Mouse (Mus musculus) MEL (cell line): ENCODE measurements at regions not wholly inside any gene's neighbourhood (a gene's known extent, or its start where the extent isn't known, plus 50 kb on each side); places are given as distances from the start of the nearest gene placed in this dataset.

Experiments used
- DNase-seq: peaks from one replicate; pipeline ENCODE4 v3.0.0; 2011; ENCODE audit warnings: low read depth, low spot score
- H3K27ac ChIP-seq: 2 replicates; pipeline ENCODE4 v1.5.1; 2012; ENCODE audit warnings: low read depth, mild to moderate bottlenecking, control low read depth, low read length, moderate library complexity; ENCODE audit not compliant: control insufficient read depth
- H3K27me3 ChIP-seq, 2 experiments: fragments of 150-350 bp in 1 of 2; sonication (generic) in 1 of 2; 2 replicates each; pipeline ENCODE4 v1.6.1; 2012; ENCODE audit warnings: low read length in 2 of 2, mild to moderate bottlenecking in 2 of 2, improper control_type of control experiment in 1 of 2, moderate library complexity in 1 of 2; ENCODE audit not compliant: insufficient read depth in 2 of 2, control insufficient read depth in 1 of 2
- H3K36me3 ChIP-seq, 2 experiments: 2 replicates each; pipeline ENCODE4 v1.6.1; 2012 to 2014; ENCODE audit warnings: low read length in 2 of 2, improper control_type of control experiment in 1 of 2, inconsistent platforms in 1 of 2, mild to moderate bottlenecking in 1 of 2; ENCODE audit not compliant: insufficient read depth in 2 of 2, control insufficient read depth in 1 of 2
- H3K4me1 ChIP-seq, 2 experiments: fragments of 150-350 bp in 1 of 2; sonication (generic) in 1 of 2; 2 replicates each; pipeline ENCODE4 v1.6.1; 2012; ENCODE audit warnings: low read length in 2 of 2, improper control_type of control experiment in 1 of 2, mild to moderate bottlenecking in 1 of 2; ENCODE audit not compliant: insufficient read depth in 2 of 2, control insufficient read depth in 1 of 2
- H3K4me3 ChIP-seq, 2 experiments: fragments of 150-350 bp in 1 of 2; sonication (generic) in 1 of 2; 2 replicates each; pipeline ENCODE4 v1.5.1; 2012; ENCODE audit warnings: low read depth in 2 of 2, low read length in 2 of 2, mild to moderate bottlenecking in 2 of 2, moderate library complexity in 2 of 2, control low read depth in 1 of 2, improper control_type of control experiment in 1 of 2; ENCODE audit not compliant: control insufficient read depth in 1 of 2, insufficient read depth in 1 of 2
- H3K79me2 ChIP-seq: 2 replicates; pipeline ENCODE4 v1.6.1; 2012; ENCODE audit warnings: mild to moderate bottlenecking, low read length, moderate library complexity; ENCODE audit not compliant: control insufficient read depth, poor library complexity, insufficient read depth
- H3K9ac ChIP-seq: 2 replicates; pipeline ENCODE4 v1.6.1; 2012; ENCODE audit warnings: low read depth, mild to moderate bottlenecking, control low read depth, low read length, moderate library complexity; ENCODE audit not compliant: control insufficient read depth, poor library complexity, severe bottlenecking
- H3K9me3 ChIP-seq: fragments of 150-350 bp; sonication (generic); replicated peaks from 2 replicates; pipeline ENCODE4 v1.6.1; 2012; ENCODE audit warnings: mild to moderate bottlenecking, low read length, improper control_type of control experiment, moderate library complexity; ENCODE audit not compliant: insufficient read depth
- BHLHE40 ChIP-seq: IDR thresholded peaks from 2 replicates; pipeline ENCODE4 v1.6.1; 2012; ENCODE audit warnings: low read depth, mild to moderate bottlenecking, inconsistent platforms, low read length, improper control_type of control experiment, borderline replicate concordance
- CHD1 ChIP-seq: IDR thresholded peaks from 2 replicates; pipeline ENCODE4 v1.6.1; 2012; ENCODE audit warnings: low read depth, mild to moderate bottlenecking, inconsistent platforms, low read length, improper control_type of control experiment
- CHD2 ChIP-seq: IDR thresholded peaks from 2 replicates; pipeline ENCODE4 v1.6.1; 2011; ENCODE audit warnings: low read length, improper control_type of control experiment
- CTCF ChIP-seq, 3 experiments: IDR thresholded peaks in 2 of 3; conservative IDR thresholded peaks in 1 of 3; 2 replicates each; pipeline ENCODE4 v1.5.1; 2011 to 2012; ENCODE audit warnings: low read length in 3 of 3, low read depth in 2 of 3, mild to moderate bottlenecking in 2 of 3, improper control_type of control experiment in 1 of 3, inconsistent platforms in 1 of 3, mixed read lengths in 1 of 3, moderate library complexity in 1 of 3; ENCODE audit not compliant: control insufficient read depth in 1 of 3, insufficient read depth in 1 of 3, poor library complexity in 1 of 3, severe bottlenecking in 1 of 3
- ELF1 ChIP-seq: IDR thresholded peaks from 2 replicates; pipeline ENCODE4 v1.6.1; 2014; ENCODE audit warnings: low read depth, mild to moderate bottlenecking, inconsistent platforms, low read length, improper control_type of control experiment, moderate library complexity
- GABPA ChIP-seq: IDR thresholded peaks from 2 replicates; pipeline ENCODE4 v1.6.1; 2012; ENCODE audit warnings: low read depth, mild to moderate bottlenecking, inconsistent platforms, low read length, improper control_type of control experiment, moderate library complexity
- GATA1 ChIP-seq: IDR thresholded peaks from 2 replicates; pipeline ENCODE4 v1.6.1; 2011; ENCODE audit warnings: low read depth, low read length, improper control_type of control experiment
- HCFC1 ChIP-seq: IDR thresholded peaks from 2 replicates; pipeline ENCODE4 v1.6.1; 2012; ENCODE audit warnings: low read depth, mild to moderate bottlenecking, inconsistent platforms, low read length, improper control_type of control experiment, moderate library complexity
- KAT2A ChIP-seq: conservative IDR thresholded peaks from 2 replicates; pipeline ENCODE4 v1.6.1; 2012; ENCODE audit warnings: low read depth, low read length, improper control_type of control experiment, inconsistent platforms
- MAFK ChIP-seq: IDR thresholded peaks from 2 replicates; pipeline ENCODE4 v1.6.1; 2011; ENCODE audit warnings: low read depth, mild to moderate bottlenecking, low read length, improper control_type of control experiment, borderline replicate concordance
- MAZ ChIP-seq: IDR thresholded peaks from 2 replicates; pipeline ENCODE4 v1.6.1; 2012; ENCODE audit warnings: low read depth, mild to moderate bottlenecking, inconsistent platforms, low read length, improper control_type of control experiment
- MEF2A ChIP-seq: IDR thresholded peaks from 2 replicates; pipeline ENCODE4 v1.6.1; 2014; ENCODE audit warnings: low read depth, mild to moderate bottlenecking, inconsistent platforms, low read length, improper control_type of control experiment; ENCODE audit not compliant: poor library complexity, insufficient replicate concordance, severe bottlenecking; ENCODE audit errors: extremely low read depth
- MXI1 ChIP-seq: IDR thresholded peaks from 2 replicates; pipeline ENCODE4 v1.6.1; 2011; ENCODE audit warnings: mild to moderate bottlenecking, low read depth, low read length, improper control_type of control experiment
- MYB ChIP-seq: IDR thresholded peaks from 2 replicates; pipeline ENCODE4 v1.6.1; 2011; ENCODE audit warnings: mild to moderate bottlenecking, low read depth, low read length, improper control_type of control experiment
- MYC ChIP-seq: IDR thresholded peaks from 2 replicates; pipeline ENCODE4 v1.6.1; 2011; ENCODE audit warnings: low read depth, mild to moderate bottlenecking, low read length, improper control_type of control experiment, moderate library complexity
- NELFE ChIP-seq: IDR thresholded peaks from 2 replicates; pipeline ENCODE4 v1.6.1; 2011; ENCODE audit warnings: low read depth, low read length, improper control_type of control experiment
- POLR2A ChIP-seq, 2 experiments: IDR thresholded peaks; 2 replicates each; pipeline ENCODE4 v1.6.1; 2011 to 2012; ENCODE audit warnings: low read length in 2 of 2, mild to moderate bottlenecking in 2 of 2, control low read depth in 1 of 2, improper control_type of control experiment in 1 of 2, low read depth in 1 of 2, moderate library complexity in 1 of 2; ENCODE audit not compliant: control insufficient read depth in 1 of 2, insufficient read depth in 1 of 2, poor library complexity in 1 of 2
- POLR2AphosphoS2 ChIP-seq: IDR thresholded peaks from 2 replicates; pipeline ENCODE4 v1.6.1; 2011; ENCODE audit warnings: low read length, improper control_type of control experiment
- POLR2AphosphoS5 ChIP-seq: IDR thresholded peaks from 2 replicates; pipeline ENCODE4 v1.6.1; 2012; ENCODE audit warnings: low read depth, borderline replicate concordance, mild to moderate bottlenecking, inconsistent platforms, low read length, moderate library complexity, mixed read lengths
- RAD21 ChIP-seq: IDR thresholded peaks from 2 replicates; pipeline ENCODE4 v1.6.1; 2011; ENCODE audit warnings: mild to moderate bottlenecking, low read depth, low read length, improper control_type of control experiment
- RCOR1 ChIP-seq: IDR thresholded peaks from 2 replicates; pipeline ENCODE4 v1.6.1; 2012; ENCODE audit warnings: low read depth, mild to moderate bottlenecking, inconsistent platforms, low read length, improper control_type of control experiment
- SMC3 ChIP-seq: IDR thresholded peaks from 2 replicates; pipeline ENCODE4 v1.6.1; 2011; ENCODE audit warnings: low read depth, low read length, improper control_type of control experiment
- TCF12 ChIP-seq: IDR thresholded peaks from 2 replicates; pipeline ENCODE4 v1.6.1; 2014; ENCODE audit warnings: low read depth, mild to moderate bottlenecking, inconsistent platforms, low read length, improper control_type of control experiment, moderate library complexity
- USF1 ChIP-seq: IDR thresholded peaks from 2 replicates; pipeline ENCODE4 v1.6.1; 2014; ENCODE audit warnings: low read depth, mild to moderate bottlenecking, inconsistent platforms, low read length, improper control_type of control experiment, moderate library complexity
- USF2 ChIP-seq, 2 experiments: IDR thresholded peaks; 2 replicates each; pipeline ENCODE4 v1.6.1; 2011 to 2012; ENCODE audit warnings: improper control_type of control experiment in 2 of 2, low read length in 2 of 2, borderline replicate concordance in 1 of 2, inconsistent platforms in 1 of 2, low read depth in 1 of 2, mild to moderate bottlenecking in 1 of 2; ENCODE audit not compliant: insufficient read depth in 1 of 2
- ZKSCAN1 ChIP-seq: IDR thresholded peaks from 2 replicates; pipeline ENCODE4 v1.6.1; 2012; ENCODE audit warnings: low read depth, mild to moderate bottlenecking, inconsistent platforms, low read length, improper control_type of control experiment, moderate library complexity
- ZMIZ1 ChIP-seq: IDR thresholded peaks from 2 replicates; pipeline ENCODE4 v1.6.1; 2012; ENCODE audit warnings: low read depth, mild to moderate bottlenecking, inconsistent platforms, low read length, improper control_type of control experiment, moderate library complexity

- H3K27me3 ChIP-seq, result no peaks in the 10 kb centered on the region
- H3K79me2 ChIP-seq, result no peaks in the 10 kb centered on the region
- H3K27ac ChIP-seq, result no peak overlapping the region
- no peak overlapping the region for H3K4me3 ChIP-seq
- H3K36me3 ChIP-seq, result no peaks in the 10 kb centered on the region
- no peaks in the 10 kb centered on the region for H3K4me1 ChIP-seq
- TF ChIP-seq TCF12 (no peak), GATA1 (no peak), HCFC1 (no peak), MXI1 (no peak), ELF1 (no peak), MYC (no peak), ZMIZ1 (no peak), MAZ (no peak), MYB (no peak), NELFE (no peak), MEF2A (no peak)
- no peak for DNase-seq
- H3K9me3 ChIP-seq, result no peaks in the 10 kb centered on the region
- no peak overlapping the region for H3K9ac ChIP-seq
Measured at GRCm38 (mm10) chr16:76097808-76098207, 75.7 kb upstream of the Samsn1 start.

GRCm38 (mm10) chr16:76096363-76096762 is 74.3 kb upstream of the Samsn1 start:
- Histone ChIP-seq H3K27ac (no peak overlapping the region), H3K79me2 (no peaks in the 10 kb centered on the region), H3K4me1 (no peaks in the 10 kb centered on the region), H3K36me3 (no peaks in the 10 kb centered on the region), H3K9me3 (no peaks in the 10 kb centered on the region), H3K27me3 (no peaks in the 10 kb centered on the region), H3K9ac (no peak overlapping the region), H3K4me3 (no peak overlapping the region)
- TF ChIP-seq POLR2AphosphoS5 (no peak), ZKSCAN1 (no peak), USF1 (no peak), MYC (no peak), RCOR1 (no peak), CHD1 (no peak), MAZ (no peak), MAFK (no peak), POLR2A (IDR thresholded peaks at IDR 0.05; ENCODE audit: control insufficient read depth in 1 of 2, insufficient read depth in 1 of 2, low read depth in 1 of 2, low read length in 2 of 2, poor library complexity in 1 of 2) (no peak), CHD2 (no peak), SMC3 (no peak), ELF1 (no peak), MEF2A (no peak), GABPA (no peak), CTCF (IDR thresholded peaks at IDR 0.05 in 2 of 3, conservative IDR thresholded peaks at IDR 0.05 in 1 of 3; ENCODE audit: control insufficient read depth in 1 of 3, insufficient read depth in 1 of 3, low read depth in 2 of 3, low read length in 3 of 3, poor library complexity in 1 of 3, severe bottlenecking in 1 of 3) (no peak), RAD21 (no peak), BHLHE40 (no peak), USF2 (IDR thresholded peaks at IDR 0.05; ENCODE audit: borderline replicate concordance in 1 of 2, insufficient read depth in 1 of 2, low read depth in 1 of 2, low read length in 2 of 2) (no peak), POLR2AphosphoS2 (no peak), KAT2A (no peak)
- DNase-seq, result no peak
